Mouse (Mus musculus): Measurements from ENCODE around the gene Agpat4. TPM values are rescaled to one million over a fixed set of nuclear protein-coding genes. Genes with fewer than 3 reads are reported as not detected.
A peak's percentile ranks its signal among the peaks of the same experiment; 100 is the strongest.

Agpat4 gene
- not detected in 2 replicates for polyA plus RNA-seq (2012; ENCODE audit: insufficient read depth, insufficient read length, low replicate concordance, missing spikeins)

DNA sequence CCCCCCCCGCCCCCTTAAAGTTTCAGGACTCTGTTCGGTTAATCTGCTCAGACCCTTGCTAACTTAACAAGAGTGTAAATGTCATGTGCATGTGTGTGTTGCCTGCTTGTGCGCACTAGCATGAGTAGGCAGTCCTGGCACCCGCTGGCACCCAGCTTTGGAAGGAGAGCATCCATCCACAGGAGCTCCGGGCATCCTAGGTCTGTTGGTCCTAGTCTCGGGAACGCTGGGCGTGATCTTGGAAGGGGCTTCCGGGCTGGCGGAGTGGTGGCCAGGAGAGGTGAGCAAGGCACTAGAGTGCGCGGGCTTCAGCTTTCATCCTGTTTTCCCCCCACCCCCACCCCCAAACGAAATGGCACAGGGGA, at the start of gene Agpat4:
Gene Agpat4, plus strand, starts transcription at position 144 of the 365 bp plus-strand sequence.
- WGBS: under 1% methylated on average over 13 of the region's 13 CpGs
- no peak for TF ChIP-seq POLR2A (IDR thresholded peaks at IDR 0.05; ENCODE audit: insufficient read depth, low read depth, low read length)
- TF ChIP-seq CTCF (IDR thresholded peaks at IDR 0.05; ENCODE audit: insufficient read depth, low read depth, low read length): no peak
- H3K4me1 ChIP-seq (ENCODE audit: control insufficient read depth, insufficient read depth, low read length): peaks cover 6% of the 10 kb centered on the region; the same call in 1 of the 2 replicates
- peak within 1 kb of the TSS; percentile 88 for H3K27ac ChIP-seq (ENCODE audit: insufficient read depth, low read depth, low read length)
- H3K4me3 ChIP-seq (ENCODE audit: insufficient read depth, low read depth, low read length): peak within 1 kb of the TSS; percentile 85

DNA sequence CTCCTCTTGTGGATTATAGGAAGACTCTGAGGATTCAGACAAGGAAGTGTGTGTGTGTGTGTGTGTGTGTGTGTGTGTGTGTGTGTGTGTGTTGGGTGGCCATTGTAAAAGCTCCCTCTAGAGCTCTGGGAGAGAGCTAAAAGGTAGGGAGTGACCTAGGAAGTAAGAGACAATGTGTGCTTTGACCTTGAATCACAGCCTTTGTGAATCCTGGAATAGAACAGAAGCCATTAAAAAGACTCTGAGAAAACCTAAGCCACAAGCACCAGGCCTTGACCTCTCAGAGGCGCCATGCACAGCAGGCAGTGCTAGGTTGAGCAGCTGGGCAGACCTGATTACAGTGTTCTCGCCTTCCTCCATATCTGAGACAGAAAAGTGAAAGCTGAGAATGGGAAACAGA, 41.7 kb upstream of the Agpat4 start:
- Histone ChIP-seq H3K27ac (ENCODE audit: insufficient read depth, low read depth, low read length) (no peak overlapping the region), H3K4me1 (ENCODE audit: control insufficient read depth, insufficient read depth, low read length) (peaks cover 2% of the 10 kb centered on the region; the same call in 1 of the 2 replicates), H3K4me3 (ENCODE audit: insufficient read depth, low read depth, low read length) (no peak overlapping the region)
- WGBS: 78% methylated on average over 2 of the region's 2 CpGs
- no peak for TF ChIP-seq POLR2A (IDR thresholded peaks at IDR 0.05; ENCODE audit: insufficient read depth, low read depth, low read length)
- TF ChIP-seq CTCF (IDR thresholded peaks at IDR 0.05; ENCODE audit: insufficient read depth, low read depth, low read length): no peak

DNA sequence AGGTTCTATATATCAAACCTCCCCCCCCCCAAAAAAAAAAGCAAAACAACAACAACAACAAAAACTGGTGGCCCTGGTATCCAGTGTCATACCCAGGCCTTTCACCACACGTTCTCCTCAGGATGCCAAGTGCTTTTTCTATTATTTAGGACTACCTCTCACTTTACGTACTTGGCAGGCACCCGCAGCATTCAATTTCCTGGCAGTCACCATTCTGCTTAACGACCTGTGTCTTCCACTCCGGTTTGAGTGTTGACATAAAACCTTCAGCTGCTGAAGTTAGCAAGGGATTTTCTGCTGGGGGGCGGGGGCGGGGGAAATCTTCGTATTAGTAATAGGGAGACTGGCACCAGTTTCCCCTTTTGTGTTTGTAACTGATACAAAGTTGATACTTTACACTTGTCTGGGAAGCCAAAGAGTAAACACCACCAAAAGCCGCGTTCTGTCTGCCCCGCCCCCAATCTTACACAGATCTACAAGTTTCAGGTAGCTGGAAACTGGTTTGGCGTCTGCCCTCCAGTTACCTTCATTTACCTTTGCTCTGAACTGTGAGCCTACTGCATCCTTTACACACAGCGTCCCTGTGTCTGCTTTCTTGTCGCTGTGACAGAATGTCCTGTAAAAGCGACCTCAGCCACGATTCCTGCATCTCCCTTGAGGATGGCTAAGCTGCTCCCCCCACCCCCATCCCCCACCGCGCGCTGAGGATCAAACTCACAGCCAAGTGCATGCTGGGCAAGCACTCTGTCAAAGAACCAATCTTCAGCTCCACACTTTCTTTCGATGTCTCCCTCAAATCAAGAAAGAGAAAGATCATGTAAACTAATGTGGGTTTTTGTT, 37.6 kb upstream of the Agpat4 start:
- TF ChIP-seq POLR2A (IDR thresholded peaks at IDR 0.05; ENCODE audit: insufficient read depth, low read depth, low read length) (no peak), CTCF (IDR thresholded peaks at IDR 0.05; ENCODE audit: insufficient read depth, low read depth, low read length) (no peak)
- Histone ChIP-seq H3K27ac (ENCODE audit: insufficient read depth, low read depth, low read length) (no peak overlapping the region), H3K4me1 (ENCODE audit: control insufficient read depth, insufficient read depth, low read length) (peaks cover 2% of the 10 kb centered on the region; the same call in 1 of the 2 replicates), H3K4me3 (ENCODE audit: insufficient read depth, low read depth, low read length) (no peak overlapping the region)
- 51% methylated on average over 20 of the region's 20 CpGs for WGBS

DNA sequence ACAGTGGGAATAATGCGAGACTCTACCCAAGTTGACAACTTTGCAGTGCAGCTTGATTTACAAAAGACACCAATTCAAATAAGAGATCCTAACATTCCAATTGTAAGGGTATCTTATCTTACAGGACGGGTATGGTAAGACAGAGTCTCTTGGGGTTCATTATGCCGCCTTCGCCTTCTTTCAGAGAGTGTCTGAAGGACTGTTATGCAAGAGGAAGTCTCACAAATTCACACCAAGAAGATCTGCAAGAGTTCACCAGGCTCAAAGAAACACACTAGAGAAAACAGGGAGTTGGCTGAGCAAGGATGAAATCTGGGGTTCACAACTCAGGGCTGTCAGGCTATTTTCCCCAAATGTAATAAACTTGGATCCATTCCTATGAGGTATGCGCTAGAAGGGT, 36.3 kb upstream of the Agpat4 start:
- TF ChIP-seq POLR2A (IDR thresholded peaks at IDR 0.05; ENCODE audit: insufficient read depth, low read depth, low read length) (no peak), CTCF (IDR thresholded peaks at IDR 0.05; ENCODE audit: insufficient read depth, low read depth, low read length) (no peak)
- peaks cover 2% of the 10 kb centered on the region; the same call in 1 of the 2 replicates for H3K4me1 ChIP-seq (ENCODE audit: control insufficient read depth, insufficient read depth, low read length)
- H3K4me3 ChIP-seq (ENCODE audit: insufficient read depth, low read depth, low read length): no peak overlapping the region
- H3K27ac ChIP-seq (ENCODE audit: insufficient read depth, low read depth, low read length): no peak overlapping the region
- WGBS: 84% methylated on average over 5 of the region's 5 CpGs

DNA sequence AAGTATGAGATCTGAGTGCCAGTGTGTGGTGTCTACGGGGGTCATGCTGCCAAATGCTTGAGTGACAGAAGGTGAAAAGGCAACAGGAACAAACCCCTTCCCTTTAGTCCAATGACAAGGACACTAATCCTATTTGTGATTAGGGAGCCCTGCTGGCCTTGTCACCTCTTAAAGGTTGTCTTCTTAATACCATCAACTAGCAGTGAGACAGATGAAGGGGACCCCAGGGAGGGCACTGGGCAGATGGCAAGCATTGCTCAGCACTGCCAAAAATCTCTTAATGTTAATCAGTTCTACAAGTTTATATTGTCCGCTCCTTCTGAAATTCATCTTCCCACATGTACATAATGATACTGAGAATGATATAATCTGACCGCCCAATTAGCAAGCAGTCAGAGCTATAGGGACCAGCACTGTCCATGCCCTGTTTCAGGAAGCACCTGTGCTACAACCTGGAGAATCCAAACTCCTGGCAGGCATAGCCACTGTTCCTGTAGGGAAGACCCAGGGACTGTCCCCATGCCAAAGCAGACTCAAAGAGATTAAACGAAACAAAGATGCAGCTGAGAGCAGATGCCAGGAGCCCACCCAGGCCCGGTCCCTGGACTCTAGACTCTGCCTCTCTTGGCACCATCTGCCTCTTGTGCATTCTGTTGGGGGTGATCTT, 28.1 kb upstream of the Agpat4 start:
- 68% methylated on average over 5 of the region's 5 CpGs for WGBS

DNA sequence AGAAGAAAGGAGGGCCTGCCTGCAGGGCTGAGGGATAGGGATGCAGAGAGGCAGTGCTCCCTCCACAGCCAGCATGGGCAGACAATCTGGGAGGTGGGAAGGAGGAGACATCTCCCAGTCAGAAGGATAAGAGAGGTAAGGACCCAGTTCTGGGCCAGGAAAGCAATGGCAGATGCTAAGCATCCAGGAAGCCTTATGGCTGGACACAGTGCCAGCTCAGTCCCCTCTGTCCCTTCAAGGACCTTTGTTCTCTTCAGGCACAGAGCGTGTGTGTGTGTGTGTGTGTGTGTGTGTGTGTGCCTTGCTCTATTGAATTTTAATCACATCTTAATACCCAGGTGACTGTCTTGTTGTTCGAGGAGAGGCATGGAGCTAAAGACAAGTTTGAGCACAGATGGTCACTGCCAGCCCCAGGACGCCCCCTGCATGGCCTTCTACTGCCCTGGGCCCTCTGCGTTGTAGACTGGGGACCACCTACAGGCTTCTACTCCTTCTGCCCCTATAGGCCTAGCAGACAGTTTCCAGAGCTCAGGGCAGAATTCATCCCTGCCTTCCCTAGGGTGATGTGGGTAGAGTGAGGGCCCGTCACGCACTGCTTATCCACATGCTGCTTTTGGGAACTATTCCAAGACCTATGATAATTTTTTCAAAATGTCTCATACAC, 25.5 kb upstream of the Agpat4 start:
- no peak for TF ChIP-seq POLR2A (IDR thresholded peaks at IDR 0.05; ENCODE audit: insufficient read depth, low read depth, low read length)
- TF ChIP-seq CTCF (IDR thresholded peaks at IDR 0.05; ENCODE audit: insufficient read depth, low read depth, low read length): no peak
- Histone ChIP-seq H3K27ac (ENCODE audit: insufficient read depth, low read depth, low read length) (no peak overlapping the region), H3K4me1 (ENCODE audit: control insufficient read depth, insufficient read depth, low read length) (peaks cover 7% of the 10 kb centered on the region), H3K4me3 (ENCODE audit: insufficient read depth, low read depth, low read length) (no peak overlapping the region)
- WGBS: 92% methylated on average over 6 of the region's 6 CpGs

More for the DNA sequence above, 28.1 kb upstream of the Agpat4 start:
- Histone ChIP-seq H3K27ac (ENCODE audit: insufficient read depth, low read depth, low read length) (no peak overlapping the region), H3K4me1 (ENCODE audit: control insufficient read depth, insufficient read depth, low read length) (peaks cover 7% of the 10 kb centered on the region), H3K4me3 (ENCODE audit: insufficient read depth, low read depth, low read length) (no peak overlapping the region)
- TF ChIP-seq CTCF (IDR thresholded peaks at IDR 0.05; ENCODE audit: insufficient read depth, low read depth, low read length) (no peak), POLR2A (IDR thresholded peaks at IDR 0.05; ENCODE audit: insufficient read depth, low read depth, low read length) (no peak)

DNA sequence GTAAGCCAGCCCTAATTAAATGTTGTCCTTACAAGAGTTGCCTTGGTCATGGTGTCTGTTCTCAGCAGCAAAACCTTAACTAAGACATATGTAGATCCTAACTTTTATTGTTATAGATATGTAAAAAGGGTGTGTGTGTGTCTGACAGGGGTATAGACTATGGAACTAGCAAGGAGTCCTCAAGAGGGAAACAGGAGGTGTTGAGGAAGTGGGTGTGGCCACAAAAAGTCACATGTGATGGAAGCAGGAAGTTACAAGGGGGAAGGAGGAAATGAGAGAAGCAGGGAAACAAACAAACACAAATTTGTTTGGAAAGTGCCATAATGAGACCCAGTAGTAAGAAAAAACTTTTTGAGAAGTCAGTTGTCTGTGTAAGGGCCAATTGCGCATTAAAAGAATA, 24.5 kb upstream of the Agpat4 start:
- TF ChIP-seq POLR2A (IDR thresholded peaks at IDR 0.05; ENCODE audit: insufficient read depth, low read depth, low read length): no peak
- TF ChIP-seq CTCF (IDR thresholded peaks at IDR 0.05; ENCODE audit: insufficient read depth, low read depth, low read length): no peak
- Histone ChIP-seq H3K4me3 (ENCODE audit: insufficient read depth, low read depth, low read length) (no peak overlapping the region), H3K27ac (ENCODE audit: insufficient read depth, low read depth, low read length) (no peak overlapping the region), H3K4me1 (ENCODE audit: control insufficient read depth, insufficient read depth, low read length) (peaks cover 4% of the 10 kb centered on the region)
- 100% methylated on average over 1 of the region's 1 CpGs for WGBS

DNA sequence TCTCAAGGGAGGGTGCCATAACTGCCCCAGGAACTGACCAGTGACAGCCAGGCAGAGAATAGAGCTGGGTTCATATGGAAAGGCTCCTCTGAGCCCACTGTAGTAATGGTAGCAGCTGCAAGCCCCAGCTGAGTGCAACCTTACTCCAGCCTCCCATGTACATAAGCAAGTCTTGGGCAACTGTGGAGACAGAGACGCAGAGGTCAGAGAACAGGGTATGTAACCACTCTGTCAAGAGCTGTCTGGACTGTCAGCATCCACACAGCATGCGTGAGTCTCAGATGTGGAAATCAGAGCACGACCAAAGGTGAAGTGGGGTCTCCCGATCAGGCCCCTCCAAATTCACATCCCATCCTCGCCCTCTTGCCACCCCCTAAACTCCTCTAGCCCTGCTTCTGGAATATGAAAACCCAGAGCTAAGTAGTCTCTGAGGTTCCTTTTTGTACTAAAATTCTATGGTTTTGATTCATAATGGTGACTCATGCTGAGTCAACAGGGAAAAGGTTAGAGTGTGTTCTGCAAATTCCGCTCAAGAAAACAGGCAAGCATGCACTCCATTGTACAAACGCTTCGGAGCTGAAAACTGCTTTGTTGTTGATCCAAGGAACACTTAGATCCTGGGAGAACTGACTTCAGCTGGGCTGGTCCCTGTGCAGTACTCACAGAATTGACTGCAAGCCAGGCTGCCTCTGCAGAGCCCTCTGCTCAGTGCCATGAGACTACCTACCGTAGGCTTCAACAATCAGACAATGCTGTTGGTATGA, 23.5 kb upstream of the Agpat4 start:
- H3K27ac ChIP-seq (ENCODE audit: insufficient read depth, low read depth, low read length): peak overlapping the region; percentile 47

More for the DNA sequence above, 23.5 kb upstream of the Agpat4 start:
- WGBS: 47% methylated on average over 9 of the region's 9 CpGs
- Histone ChIP-seq H3K4me3 (ENCODE audit: insufficient read depth, low read depth, low read length) (no peak overlapping the region), H3K4me1 (ENCODE audit: control insufficient read depth, insufficient read depth, low read length) (peaks cover 4% of the 10 kb centered on the region)
- TF ChIP-seq CTCF (IDR thresholded peaks at IDR 0.05; ENCODE audit: insufficient read depth, low read depth, low read length) (no peak), POLR2A (IDR thresholded peaks at IDR 0.05; ENCODE audit: insufficient read depth, low read depth, low read length) (no peak)

Measured in olfactory bulb, adult 2 months (tissue).